Mouse (Mus musculus): ENCODE measurements around the gene Usp27x. TPM values are rescaled to one million over a fixed set of nuclear protein-coding genes. Genes with fewer than 3 reads are reported as not detected.

Gene Usp27x
- total RNA-seq (2021), result 10 to 100 TPM; 14.9 to 16.5 TPM
- long read RNA-seq, experiment 1, transcript Usp27x-201 (1 exons, 3,240 nt), result major isoform, 18 of 19 reads
- long read RNA-seq, experiment 1, partial matches to known transcripts, result 0 of 19 reads
- long read RNA-seq, experiment 1, other reads (novel, unspliced or antisense), result 1 of 19 reads
- long read RNA-seq, experiment 2, transcript Usp27x-201 (1 exons, 3,240 nt), result major isoform, 14 of 16 reads
- long read RNA-seq, experiment 2, partial matches to known transcripts, result 0 of 16 reads
- long read RNA-seq, experiment 2, other reads (novel, unspliced or antisense), result 2 of 16 reads

DNA sequence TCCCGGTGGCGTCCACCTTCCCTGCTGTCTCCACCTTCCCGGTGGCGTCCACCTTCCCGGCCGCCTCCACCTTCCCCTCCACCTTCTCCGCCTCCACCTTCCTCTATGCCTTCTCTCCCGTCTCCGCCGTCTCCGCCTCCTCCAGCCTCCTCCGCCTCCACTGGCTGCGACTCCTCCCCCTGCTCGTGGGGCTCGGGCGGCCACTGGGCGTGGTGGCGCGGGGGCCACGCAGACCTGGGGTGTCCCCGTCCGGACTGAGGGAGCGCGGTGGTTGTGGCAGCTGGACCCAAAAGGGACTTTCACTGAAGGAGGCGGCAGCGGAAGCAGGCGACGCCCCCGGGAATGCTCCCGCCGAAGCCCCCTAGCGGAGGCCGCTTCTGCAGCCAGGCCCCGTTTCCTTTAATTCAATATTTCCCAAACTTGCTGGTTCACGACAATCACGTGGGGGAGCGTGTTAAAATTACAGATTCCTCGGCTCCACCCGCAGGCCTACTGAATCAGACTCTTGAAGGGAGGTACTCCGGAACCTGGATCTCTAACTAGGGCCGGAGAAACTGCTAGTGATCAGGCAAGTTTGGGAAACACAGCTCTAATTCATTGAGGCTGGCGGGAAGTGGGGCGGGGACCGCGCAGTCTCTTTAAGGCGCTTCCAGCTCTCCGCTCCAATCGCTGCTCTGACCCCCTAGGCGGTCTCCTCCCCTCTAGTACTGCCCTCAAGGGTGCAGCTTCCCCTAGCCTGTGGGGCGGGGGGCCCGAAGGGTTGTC lies at the start of gene Usp27x:
Gene Usp27x (minus strand): TSS at position 115 of the 765 bp plus-strand sequence.
- DNase-seq, result peak; percentile 86

DNA sequence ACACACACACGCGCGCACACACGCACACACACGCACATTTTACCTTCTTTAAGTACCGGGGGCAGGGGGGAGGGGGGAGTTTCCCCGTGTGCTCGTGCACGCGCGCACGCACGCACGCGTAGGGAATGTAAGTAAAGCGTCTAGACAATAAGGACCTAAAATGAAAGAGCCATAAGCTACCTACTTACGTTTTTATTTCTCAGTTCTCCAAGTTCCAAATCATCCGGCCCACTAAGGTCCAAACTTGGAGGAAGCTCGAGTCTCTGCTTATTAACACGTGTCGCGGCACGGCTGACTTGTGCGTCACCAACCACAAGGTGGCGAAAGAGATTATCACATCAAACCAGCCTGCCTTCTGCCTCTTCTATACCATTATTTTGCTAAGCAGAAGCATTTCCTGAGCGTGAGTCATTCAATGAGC lies 47.1 kb upstream of the Usp27x start:
- DNase-seq, result peak; percentile 72

DNA sequence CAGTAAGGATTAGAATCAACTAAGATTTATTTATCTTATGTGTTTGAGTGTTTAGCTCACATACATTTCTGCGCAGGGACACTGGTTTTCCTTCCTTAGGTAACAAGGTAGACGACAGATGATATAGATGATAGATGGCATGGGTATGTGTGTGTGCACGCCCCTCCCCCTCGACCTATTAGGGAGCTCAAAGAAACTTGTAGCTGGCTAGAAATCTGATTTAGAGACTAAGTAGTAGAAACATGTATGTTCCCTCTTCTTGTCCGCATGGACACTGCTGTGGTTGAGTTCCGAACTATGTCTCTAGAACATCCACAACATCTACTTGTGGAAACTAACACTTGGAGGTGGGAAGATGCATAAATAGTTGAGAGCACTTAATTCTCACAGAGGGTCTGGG lies 46.5 kb upstream of the Usp27x start:
- no peak for DNase-seq

GRCm38 (mm10) chrX:7421016-7421415 lies 45.4 kb upstream of the Usp27x start:
- DNase-seq, result peak; percentile 75

DNA sequence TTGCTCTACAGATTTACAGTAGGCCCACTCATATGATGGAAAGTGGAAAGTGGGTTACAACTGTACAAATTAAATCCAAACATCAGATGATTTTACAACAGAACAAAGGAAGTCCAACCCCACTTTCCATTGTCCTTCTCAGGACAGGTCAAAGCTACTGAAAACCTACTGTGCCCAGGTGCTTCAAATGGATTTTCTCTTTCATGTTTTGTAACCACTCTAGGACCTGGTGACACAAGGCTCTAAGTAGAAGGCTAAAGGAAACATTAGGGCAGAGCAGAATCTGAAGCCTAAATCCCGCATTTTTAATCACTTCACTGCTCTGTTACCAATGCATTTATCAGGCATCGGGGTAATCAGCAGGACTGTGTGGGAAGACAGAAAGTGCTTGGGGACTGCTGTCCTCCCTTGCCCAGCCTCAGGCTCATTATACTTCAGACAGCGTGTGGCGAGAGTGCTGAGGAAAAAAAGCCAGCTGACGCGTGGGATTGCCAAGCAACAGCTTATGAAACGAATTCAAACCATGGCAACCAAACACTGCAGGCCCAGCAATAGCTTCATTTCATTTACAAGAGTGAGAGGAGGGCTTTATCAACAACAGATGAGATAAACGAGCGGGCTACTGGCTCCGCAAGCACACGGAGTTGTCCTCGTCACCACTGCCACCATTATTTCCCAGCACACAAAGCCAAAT lies 40.7 kb upstream of the Usp27x start:
- DNase-seq, result peak; percentile 29

- DNase-seq, result no peak
Measured at GRCm38 (mm10) chrX:7415308-7415707, 39.7 kb upstream of the Usp27x start.

DNA sequence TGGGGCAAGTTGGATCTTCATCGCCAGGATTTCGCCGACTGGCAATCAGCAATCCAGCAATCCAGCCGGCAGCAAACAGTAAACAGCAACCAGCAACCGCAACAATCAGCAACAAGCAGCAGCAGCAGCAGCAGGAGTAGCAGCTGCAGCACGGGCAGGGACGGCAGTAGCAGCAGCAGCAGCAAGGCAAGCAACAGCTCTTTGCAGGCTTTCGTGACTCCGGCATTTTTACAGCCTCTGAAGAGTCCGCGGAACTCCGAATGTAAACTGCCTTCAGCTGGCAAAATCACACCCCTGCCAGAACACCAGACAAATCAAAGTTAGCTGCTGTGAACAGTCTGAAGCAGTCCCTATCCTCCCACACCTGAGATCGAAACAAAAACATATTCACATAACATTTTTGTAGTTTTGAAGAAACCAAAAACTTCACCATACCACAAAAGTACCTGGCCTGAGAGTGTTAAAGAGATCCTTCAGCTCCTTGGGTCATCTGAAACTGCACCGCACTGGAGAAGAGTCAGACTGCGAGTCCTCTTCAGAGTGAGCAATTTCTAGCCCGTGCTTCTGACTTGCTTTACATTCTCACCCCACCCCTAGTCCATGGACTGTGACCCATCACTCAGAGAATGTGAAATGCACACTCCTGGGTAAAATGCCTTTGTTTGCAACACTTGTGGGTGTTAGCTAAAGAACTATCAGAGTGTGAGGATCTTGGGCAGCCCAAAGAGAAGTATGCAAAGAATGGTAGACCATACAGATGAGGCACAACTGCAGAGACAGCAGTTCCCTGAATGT lies 36.8 kb upstream of the Usp27x start:
- no peak for DNase-seq

GRCm38 (mm10) chrX:7376586-7376985 lies 956 bp upstream of the Usp27x start:
- DNase-seq, result peak; percentile 38

DNA sequence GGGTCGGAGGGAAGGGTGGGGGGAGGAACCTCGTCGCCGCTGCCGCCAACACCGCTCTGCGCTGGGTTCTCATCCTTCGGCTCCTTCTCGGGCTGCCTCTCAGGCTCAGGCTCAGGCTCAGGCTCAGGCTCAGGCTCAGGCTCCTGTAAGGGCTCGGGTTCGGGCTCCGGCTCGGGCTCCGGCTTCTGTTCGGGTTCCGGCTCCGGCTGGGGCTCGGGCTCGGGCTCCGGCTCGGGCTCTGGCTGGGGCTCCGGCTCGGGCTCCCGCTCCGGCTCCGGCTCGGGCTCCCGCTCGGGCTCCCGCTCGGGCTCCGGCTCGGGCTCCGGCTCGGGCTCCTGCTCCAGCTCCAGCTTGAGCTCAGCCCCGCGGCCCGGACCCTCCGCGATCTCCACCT lies 311 bp downstream of the Usp27x start:
- DNase-seq, result no peak

DNA sequence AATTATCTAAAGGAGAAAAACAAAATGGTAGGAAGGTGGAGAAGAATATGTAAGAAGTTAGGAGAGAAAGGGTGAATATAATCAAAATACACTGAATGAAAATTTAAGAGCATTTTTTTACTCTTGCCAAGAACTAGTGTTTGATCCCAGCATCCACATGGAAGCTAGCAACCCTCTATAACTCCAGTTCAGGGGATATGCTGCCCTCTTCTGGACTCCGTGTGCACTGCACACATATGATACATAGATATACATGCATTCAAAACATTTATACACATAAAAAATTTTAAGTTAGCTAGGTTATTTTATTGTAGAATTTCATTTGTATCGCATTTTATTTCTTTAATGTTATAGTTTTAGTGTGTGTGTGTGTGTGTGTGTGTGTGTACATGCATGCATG lies 50.2 kb downstream of the Usp27x start:
- DNase-seq, result no peak

- DNase-seq, result peak; percentile 74
Measured at GRCm38 (mm10) chrX:7322288-7322687, 53.3 kb downstream of the Usp27x start.

Other genes starting within 250 kb of the Usp27x start
- gene Clcn5, start 56.5 kb downstream of the Usp27x start, total RNA-seq (2021), result 10 to 100 TPM; 26.3 to 28.0 TPM
- under 1 TPM; 0.30 to 0.45 TPM for gene Foxp3, start 197.8 kb upstream of the Usp27x start, total RNA-seq (2021)
- gene Ppp1r3f, start 198.5 kb upstream of the Usp27x start, total RNA-seq (2021), result 1 to 10 TPM; 3.2 to 3.5 TPM
- gene Ccdc22, start 229.7 kb upstream of the Usp27x start, total RNA-seq (2021), result 10 to 100 TPM; 17.8 to 20.1 TPM
- not detected for gene Cacna1f, start 231.3 kb upstream of the Usp27x start, total RNA-seq (2021)